Mouse (Mus musculus): ENCODE data around the gene Plb1.

Gene Plb1

DNA sequence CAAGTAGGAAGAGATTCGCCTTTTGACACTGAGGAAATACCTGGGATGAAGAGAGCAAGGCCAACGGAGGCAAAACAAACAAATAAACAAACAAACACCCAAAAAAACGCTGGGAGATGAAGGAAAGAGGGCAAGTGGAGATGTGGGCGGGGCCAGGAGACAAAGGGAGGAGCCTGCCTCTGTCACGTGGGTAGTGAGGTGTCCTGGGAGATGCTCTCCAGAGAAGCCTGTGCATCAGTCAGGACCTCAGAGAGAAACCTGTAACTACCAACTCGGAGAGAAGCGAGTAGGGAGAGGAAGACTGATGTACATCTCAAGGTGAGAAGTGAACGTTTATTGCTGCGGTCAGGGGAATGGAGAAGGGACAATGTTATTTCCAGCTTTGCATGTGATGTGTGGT lies at the start of gene Plb1:
Gene Plb1, plus strand, starts transcription at position 235 of the 400 bp plus-strand sequence.
- no peak for DNase-seq (ENCODE audit: low spot score)

DNA sequence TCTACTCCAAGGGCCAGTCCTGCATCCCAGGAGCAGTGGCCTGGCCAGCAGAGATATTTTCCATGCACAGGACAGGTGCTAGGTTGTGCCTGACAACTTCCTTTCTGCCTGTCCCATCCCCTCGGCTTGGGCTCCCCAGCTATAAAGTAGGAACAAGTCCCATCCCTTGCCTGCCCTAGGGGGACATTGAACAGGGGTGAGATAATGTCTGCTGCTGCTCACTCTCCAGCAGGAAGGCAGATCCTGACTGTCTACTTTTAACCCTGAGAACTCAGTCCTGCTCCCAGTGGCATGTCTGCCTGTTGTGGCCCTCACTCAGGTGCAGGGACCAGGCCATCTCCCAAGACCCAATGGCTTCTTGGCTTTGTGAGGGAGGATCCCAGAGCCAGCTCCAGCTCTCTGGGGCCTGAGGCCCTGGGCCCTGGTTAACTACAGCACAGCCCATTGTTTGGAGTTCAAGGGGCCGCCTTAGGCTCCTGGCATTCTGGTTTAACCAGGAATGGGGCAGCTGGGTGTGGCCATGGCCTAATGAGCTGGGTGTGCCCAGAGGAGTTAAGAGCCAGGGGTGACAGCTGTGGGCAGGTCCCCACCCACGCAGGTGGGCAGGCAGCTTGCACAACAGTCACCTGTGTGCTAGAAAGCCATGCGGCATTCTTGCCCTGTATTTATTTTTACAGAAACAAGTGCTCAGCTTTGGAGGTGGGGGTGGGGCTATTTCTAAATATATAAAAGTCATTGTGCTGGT lies 49.5 kb upstream of the Plb1 start:
- DNase-seq (ENCODE audit: low spot score), result no peak

DNA sequence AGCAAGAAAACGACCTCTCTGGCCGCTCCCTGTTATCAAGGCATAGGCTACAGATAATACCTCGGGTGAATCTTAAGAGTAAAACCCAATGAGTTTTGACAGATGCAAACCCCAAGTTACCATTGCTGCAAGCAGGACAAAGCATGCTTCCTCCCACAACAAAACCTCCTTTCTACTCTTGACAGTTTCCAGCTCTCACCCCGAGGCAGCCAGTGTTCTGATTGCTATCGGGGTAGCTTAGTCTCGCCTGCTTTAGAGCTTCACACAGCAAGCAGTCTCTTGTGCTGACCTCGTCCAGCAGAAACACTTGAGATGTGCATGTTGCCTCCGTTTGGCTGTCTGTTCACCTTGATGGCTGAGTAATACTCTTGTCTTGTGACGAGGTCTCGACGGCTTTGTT lies 44.8 kb upstream of the Plb1 start:
- DNase-seq (ENCODE audit: low spot score), result no peak

DNA sequence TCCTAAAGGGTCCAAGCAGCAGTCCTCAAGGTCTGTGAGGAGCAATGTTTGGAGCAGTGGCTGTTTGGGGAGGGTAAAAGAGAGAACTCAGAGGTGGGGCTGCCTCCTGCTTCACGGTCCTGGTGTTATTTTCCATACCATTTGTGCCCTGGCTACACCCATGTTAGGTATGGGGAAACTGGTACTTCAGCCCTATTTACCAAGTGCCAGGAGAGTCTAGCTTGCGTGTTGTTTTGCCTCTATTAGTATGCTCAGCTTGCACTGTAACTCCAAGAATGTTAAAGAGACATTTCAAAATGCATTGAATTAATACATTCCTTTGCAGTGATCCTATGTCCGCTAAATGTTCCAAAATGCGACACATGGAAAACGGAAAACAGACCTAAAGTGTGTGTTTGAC lies 41.2 kb upstream of the Plb1 start:
- no peak for DNase-seq (ENCODE audit: low spot score)

DNA sequence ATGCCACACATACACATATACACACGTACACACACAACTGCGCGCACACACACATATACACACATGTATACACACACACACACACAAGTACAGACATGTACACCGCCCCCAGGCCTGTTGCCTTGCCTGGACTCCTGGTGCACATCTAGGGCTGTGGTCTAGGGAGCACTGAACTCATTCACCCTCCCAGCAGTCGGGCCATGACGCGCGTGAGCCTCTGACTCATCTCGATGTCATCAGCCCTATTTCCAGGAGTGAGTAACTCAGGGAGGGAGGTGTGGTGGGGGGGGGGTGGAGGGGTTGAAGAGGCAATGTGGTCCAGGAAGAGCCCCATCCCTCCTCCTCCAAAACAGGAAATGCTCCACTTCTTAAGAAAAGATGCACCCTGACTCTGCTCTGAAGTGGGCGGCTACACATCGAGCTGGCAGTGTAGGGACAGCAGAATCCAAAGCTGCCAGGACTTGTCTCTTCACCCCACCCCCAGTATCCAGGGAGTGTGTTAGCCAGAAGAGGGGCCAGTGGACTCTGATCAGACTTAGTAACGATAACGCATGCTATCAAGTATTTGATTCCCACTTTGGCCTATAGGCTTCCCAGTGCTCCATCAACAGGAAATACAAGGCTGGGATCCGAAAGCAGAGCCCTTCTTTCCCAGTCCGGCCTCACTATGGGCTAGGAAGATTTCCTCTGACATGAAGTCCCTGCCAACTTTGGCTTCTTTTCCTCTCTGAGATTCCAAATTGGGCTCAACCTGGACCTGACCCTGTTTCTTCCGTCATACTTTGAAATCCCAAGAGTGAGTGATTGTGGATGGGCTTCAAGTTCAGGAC lies 40.3 kb upstream of the Plb1 start:
- no peak for DNase-seq (ENCODE audit: low spot score)

DNA sequence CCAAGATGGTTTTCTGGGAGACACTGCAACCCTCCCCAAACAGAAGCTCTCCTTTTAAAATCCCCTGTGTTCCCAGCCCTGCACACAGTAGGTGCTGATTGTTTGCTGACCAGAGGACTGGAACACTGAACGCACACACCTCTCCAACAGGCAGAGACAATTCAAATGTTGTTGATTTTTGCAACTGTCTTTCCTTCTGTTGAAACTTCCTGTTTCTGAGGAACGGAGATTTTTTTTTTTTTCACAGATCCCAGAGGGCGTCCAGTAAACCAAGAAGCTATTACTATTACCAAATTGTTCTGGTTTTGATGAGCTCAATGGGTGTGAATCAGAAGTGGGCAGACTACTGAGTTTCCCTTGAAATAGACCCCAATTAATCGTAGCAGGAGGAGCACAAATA lies 38.3 kb upstream of the Plb1 start:
- DNase-seq (ENCODE audit: low spot score), result no peak

DNA sequence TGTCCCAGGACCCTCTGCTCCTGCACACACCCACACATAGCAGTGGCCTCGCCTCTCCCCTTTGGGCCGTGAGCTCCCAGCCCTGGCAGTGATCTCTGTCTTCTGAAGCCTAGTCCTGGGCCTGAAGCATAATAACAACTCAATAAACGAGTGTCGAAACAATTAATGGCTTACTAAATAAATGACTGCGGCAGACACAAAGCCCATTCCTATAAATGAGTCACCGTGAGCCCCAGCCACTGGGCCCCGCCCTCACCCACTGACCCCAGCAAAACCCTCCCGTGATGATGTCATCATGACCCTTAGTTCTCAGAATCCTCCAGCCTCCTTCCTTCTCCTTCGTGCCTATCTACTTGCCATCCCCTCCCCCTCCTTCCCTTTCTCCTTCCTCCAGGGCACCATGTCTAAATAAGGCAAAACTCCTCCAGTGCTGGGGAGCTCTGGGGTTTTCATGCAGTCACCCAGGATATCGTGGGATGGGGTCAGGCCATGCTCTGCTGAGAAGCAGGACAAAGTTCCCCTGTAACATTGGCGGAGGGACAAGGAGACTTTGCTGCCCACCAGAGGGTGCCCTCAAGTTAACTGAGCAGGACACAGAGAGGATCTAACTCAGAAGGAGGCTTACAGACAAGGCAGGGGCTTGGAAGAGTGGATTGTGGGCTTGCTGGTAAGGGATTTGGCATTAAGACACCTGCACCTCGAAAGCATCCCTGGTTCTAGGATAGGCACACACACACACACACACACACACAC lies 36.5 kb upstream of the Plb1 start:
- no peak for DNase-seq (ENCODE audit: low spot score)

DNA sequence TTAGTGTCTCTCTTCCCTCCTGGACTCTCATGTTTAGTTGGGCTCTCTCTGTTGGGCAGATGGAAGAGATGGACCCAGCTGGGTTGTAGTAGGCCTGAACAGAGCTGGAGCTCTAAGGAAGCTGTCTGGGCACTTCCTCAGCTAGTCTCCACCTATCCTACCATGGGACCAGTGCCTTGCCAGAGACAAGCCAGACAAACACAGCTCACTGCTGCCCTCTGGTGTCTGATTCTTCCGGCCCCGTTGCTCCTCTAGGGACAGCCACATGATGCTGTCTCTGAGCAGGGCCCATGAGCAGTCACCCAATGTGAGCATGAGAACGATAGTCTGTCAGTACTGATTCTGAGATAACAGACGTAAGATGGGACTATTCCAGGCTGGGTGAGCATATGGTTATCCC lies 34.8 kb upstream of the Plb1 start:
- peak; percentile 93 for DNase-seq (ENCODE audit: low spot score)

DNA sequence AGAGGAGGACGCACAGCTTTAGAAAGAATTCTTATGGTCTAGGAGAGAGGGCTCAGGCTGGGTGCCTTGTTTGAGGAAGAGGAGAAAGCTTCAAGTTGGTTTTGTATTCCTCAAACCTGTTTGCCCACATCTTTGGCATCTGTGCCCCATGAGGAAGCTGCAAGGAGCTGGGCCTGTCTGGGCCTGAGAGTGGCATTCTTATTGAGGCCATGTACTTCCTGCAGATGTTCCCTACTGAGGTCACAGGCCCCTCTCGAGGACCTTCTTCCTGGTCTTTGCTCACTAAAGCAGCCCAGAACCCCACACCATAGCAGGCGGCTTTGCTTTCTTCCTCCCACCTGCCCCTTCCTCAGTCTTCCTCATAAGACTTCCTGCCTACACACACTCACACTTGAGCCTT lies 33.4 kb upstream of the Plb1 start:
- no peak for DNase-seq (ENCODE audit: low spot score)

DNA sequence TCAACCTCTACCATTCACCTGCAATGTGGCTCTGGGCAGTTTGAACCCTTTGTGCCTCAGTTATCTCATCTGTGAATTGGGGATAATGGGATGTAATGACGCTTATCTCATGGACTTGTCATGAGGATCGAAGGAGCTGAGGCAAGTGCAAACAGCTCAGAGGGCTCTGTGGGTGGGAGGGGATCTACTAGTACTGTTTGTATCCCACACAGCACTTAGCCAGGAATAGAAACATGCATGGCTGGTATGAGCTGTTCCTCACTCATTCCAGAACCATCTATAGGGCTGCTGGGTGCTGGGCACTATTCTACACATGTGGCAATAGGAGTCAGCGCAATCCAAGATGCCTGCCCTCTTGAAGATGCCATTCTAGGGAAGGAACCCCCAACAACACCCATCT lies 32.9 kb upstream of the Plb1 start:
- DNase-seq (ENCODE audit: low spot score), result no peak

DNA sequence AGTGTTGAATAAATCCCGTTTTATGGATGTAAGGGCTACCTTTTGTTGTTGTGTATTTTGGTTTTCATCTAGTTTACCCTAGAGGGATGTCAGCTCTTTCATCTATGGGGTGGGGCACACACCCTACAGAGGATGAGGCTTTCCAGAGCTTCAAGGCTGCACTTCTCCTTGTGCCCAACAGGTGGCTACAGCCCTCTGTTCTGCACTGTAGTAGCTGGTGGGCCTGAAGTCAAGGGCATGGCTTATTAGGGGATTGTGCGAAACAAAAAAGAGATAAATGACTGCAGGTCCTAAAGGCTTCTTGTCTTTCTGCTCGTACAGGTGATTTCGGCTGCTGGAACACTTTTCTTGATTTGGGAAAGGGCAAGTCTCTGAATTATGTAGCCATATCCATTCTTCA lies 27.9 kb upstream of the Plb1 start:
- no peak for DNase-seq (ENCODE audit: low spot score)

DNA sequence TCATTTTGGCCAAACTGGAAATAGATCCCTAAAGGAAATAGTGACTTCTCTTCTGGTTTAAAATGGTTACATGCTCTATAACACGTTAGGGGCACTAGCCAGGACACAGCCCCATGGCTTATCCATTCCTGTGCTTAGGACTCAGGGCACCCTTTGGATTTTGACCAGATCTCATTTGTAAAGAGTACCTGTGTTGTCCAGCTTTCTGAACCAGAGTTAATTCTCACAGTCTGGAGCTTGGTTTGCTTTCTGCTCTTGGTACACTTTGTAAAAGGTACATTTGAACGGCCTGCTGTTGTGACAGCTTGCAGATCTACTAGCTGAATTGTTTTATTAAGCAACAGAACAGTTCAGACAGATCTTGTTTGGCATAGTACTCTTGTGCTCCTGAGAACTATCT lies 25.8 kb upstream of the Plb1 start:
- peak; percentile 40 for DNase-seq (ENCODE audit: low spot score)

DNA sequence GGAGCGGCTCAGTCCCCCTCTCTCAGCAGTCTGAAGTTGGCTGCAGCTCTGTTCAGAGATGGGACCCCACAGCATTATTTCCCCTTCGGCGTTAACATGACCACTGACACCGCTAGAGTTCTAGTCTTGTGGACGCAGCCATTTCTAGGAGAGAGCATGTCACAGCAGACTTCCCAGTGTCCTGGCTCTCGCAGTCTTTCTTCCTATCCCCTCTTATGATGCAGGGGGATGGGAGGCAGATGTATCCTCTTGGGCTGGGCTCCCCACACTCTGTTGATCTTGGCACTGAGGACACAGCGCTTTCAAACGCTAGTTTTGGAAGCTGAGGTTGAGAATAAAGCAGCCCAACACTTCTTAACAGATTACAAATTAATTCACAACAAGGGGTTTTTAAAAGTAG lies 24.0 kb upstream of the Plb1 start:
- no peak for DNase-seq (ENCODE audit: low spot score)

DNA sequence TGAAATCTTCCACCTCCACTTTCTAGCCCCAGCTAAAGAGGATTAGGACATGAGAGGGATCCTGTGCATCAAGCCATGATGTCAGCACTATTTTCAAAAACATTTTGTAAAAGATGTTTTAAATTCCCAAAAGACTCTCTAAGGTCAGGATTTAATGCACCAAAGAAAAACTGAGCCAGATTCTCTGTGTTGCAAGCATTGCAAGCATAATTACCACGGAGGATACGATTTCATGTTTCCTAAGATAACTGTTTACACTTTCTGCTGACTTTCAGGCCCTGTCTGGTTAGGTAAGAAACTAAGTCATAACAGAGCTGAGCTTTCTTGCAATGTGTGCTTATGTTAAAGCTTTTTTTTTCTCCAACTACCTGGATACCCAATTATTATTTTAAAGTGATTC lies 21.5 kb upstream of the Plb1 start:
- no peak for DNase-seq (ENCODE audit: low spot score)

DNA sequence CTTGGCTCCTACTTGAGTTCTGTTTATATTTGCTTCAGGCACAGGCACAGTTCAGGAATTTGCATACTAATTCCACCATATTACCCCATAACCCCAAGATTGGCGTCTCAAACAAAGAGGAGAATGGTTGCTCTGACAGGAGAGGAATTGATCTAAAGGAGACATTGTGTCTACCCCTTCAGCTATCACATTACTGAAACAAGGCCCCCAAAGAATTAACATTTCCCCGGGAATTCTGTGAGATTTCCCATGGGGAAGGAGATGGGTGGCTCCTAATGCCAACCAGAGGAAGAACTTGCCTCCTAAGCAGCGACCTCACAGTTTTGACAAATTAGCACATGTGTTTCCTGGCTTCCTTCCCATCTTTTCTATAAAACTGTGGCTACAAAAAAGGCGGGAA lies 18.8 kb upstream of the Plb1 start:
- DNase-seq (ENCODE audit: low spot score), result no peak

DNA sequence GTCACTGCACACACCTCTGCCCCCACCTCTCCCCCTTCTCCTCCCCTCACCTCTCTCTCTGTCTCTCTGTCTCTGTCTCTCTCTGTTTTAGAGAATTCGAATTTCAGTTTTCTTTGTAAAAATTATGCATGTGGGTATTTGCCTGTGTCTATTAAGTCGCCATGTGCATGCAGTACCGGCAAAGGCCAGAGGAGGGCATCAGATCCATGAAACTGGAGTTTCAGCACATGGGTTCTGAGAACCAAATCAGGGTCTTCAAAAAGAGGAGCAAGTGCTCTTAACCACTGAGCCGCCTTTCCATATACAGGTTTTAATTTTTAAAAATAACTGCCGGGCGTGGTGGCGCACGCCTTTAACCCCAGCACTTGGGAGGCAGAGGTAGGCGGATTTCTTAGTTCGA lies 17.0 kb upstream of the Plb1 start:
- no peak for DNase-seq (ENCODE audit: low spot score)

DNA sequence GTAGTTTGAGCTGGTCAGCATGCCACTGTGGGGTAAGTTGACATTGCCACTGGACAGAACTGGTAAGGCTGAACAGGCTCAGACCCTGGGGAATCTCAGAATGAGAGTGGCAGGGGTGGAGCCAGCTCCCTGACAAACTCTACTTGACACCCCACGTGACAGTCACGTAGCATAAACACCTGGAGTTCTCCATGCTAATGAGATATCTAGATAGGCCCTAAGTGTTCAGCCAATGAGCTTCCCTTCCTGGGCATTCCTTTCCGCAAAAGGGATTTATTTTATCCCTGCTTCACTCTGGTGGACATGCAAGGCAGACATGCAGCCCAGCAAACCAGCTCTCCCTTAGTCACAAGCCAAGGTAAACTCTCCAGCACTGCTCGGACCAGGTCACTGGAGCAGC lies 16.0 kb upstream of the Plb1 start:
- no peak for DNase-seq (ENCODE audit: low spot score)

DNA sequence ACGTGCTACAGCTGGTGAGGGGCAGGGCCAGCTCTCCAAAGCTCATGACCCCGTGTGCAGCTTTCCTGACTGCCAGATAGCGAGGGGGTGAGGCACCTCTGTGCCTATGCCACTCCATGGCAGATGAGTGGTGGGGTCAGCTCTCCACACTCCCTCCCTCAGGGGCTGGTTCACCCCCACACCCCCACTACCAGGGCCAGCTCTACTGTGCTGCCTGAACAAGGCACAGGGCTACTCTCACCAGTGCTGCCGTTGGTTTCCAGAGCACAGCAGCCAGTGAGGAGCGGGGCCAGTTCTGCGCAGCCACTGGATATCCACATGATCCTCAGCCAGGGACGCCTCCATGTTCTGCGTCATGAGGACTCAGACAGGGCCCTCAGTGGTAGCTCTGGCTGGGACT lies 15.0 kb upstream of the Plb1 start:
- no peak for DNase-seq (ENCODE audit: low spot score)

DNA sequence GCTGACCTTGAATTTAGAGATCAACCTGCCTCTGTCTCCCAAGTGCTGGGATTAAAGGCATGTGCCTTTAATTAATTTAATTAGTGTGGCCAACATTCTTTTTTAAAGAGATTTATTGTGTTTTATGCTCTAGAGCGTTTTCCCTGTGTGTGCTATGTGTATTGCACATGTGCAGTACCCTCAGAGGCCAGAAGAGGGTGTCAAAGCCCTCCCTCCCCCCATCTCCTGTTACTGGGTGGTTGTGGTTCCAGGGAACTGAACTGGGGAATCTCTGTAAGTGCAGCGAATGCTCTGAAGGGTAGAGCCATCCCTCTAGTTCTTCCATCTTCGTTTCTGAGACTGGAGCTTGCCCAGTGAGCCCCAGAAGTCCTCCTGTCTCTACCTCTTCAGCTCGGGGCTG lies 2.1 kb upstream of the Plb1 start:
- DNase-seq (ENCODE audit: low spot score), result no peak

DNA sequence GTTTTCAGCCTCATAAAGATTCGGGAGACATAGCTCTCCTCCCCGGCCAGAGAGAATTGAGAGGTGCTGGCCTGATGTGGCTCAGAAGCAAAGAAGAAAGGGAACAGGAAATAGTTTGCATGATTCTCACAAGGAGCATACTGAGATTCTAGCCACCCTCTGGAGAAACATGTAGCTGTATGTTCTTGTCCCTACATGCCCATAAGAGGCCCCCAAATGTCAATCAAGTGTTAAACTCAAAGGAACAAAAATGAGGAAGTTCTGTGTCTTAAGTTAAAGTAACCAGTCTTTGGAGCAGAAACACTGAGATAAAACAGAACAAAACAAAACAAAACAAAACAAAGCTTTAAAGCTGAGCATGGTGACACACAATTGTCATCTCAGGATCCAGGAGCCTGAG lies 6.8 kb downstream of the Plb1 start:
- no peak for DNase-seq (ENCODE audit: low spot score)

DNA sequence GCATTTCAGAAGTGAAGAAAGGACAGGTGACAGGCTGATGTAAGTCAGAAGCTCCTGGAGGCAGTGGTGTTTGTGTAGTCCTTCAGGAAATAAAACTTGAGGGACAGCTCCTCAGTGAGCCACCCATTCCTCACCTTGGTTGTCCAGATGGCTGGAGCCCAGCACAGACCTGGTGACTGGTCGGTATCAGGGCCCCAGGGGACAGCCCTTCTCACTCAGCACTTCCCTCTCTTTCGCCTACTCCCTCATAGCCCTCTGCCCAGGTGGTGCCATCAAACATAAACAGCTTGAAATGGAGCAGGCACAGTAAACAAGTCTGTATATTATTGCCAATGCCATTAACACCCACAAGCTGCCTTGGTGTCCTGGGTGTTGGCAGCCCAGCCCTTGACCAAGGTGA lies 8.2 kb downstream of the Plb1 start:
- DNase-seq (ENCODE audit: low spot score), result no peak

DNA sequence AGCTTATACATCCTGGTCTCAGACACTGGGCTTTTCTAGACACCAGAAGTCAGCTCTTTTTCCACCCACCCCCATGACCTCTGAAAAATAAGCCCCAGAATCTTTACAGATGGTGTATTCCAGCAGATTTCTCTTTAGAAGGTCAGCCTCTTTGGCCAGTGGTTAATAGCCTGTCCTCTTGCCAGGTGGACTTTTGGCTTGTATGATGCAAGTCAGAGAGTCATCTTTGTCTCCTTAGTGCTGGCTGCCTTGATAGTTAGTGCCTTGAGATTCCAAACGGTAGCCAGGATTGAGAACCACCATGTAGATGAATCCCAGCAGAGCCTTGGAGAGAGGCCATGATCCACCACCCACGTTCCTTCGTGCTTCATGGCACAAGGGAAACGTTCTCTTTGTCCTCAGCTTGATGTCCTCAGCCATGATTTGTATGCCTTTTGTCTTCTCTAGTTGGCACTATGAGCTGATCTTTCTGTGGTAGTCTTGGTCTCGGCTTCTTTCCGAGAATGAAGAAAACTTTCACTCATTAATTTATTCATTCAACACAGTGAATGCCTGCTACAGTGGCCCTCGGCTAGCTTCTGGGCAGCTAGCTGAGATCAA lies 10.9 kb downstream of the Plb1 start:
- no peak for DNase-seq (ENCODE audit: low spot score)

DNA sequence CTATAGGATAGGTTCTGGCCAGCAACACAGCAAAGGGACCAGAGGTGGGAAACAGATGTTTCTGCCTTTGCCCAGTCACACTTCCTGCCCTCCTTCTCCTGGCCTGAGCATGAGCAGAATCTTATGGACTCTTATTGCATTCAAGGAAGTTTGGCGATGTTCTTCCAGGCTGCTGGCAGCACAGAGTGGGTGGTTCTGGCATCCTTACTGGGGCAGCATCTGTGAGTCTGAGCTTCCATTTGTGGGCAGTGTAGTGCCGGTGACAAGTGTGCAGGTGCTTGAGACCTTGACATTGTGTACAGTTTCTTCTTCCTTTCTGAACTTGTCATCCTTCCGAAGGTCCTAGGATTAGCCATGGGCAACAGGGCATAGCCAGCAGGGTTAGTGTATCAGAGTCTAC lies 12.9 kb downstream of the Plb1 start:
- no peak for DNase-seq (ENCODE audit: low spot score)

Data from layer of hippocampus, adult 9-10 months (tissue).